Mouse (Mus musculus) CH12.LX (cell line): Measurements from ENCODE around the gene Tmem44.

Experiments
- CTCF ChIP-seq, 2 experiments: IDR thresholded peaks in 1 of 2; conservative IDR thresholded peaks in 1 of 2; 2 replicates each; pipeline ENCODE4 v1.5.1; 2011 to 2012; ENCODE audit warnings: low read depth in 2 of 2, low read length in 2 of 2, improper control_type of control experiment in 1 of 2, inconsistent platforms in 1 of 2, mild to moderate bottlenecking in 1 of 2, moderate library complexity in 1 of 2
- EP300 ChIP-seq: IDR thresholded peaks from 2 replicates; pipeline ENCODE4 v1.6.1; 2011; ENCODE audit warnings: low read length, improper control_type of control experiment
- JUN ChIP-seq: IDR thresholded peaks from 2 replicates; pipeline ENCODE4 v1.6.1; 2011; ENCODE audit warnings: low read depth, mild to moderate bottlenecking, low read length, improper control_type of control experiment, moderate library complexity; ENCODE audit not compliant: insufficient read depth
- MEF2A ChIP-seq: IDR thresholded peaks from 2 replicates; pipeline ENCODE4 v1.6.1; 2014; ENCODE audit warnings: low read depth, mild to moderate bottlenecking, inconsistent platforms, low read length, improper control_type of control experiment, borderline replicate concordance
- MYC ChIP-seq: IDR thresholded peaks from 2 replicates; pipeline ENCODE4 v1.6.1; 2011; ENCODE audit warnings: low read depth, mild to moderate bottlenecking, improper control_type of control experiment, low read length
- POLR2A ChIP-seq: IDR thresholded peaks from 2 replicates; pipeline ENCODE4 v1.6.1; 2011; ENCODE audit warnings: low read depth, mild to moderate bottlenecking, improper control_type of control experiment, low read length
- TCF12 ChIP-seq: IDR thresholded peaks from 2 replicates; pipeline ENCODE4 v1.6.1; 2014; ENCODE audit warnings: low read depth, mild to moderate bottlenecking, inconsistent platforms, low read length, improper control_type of control experiment
- USF1 ChIP-seq: IDR thresholded peaks from 2 replicates; pipeline ENCODE4 v1.6.1; 2014; ENCODE audit warnings: low read depth, mild to moderate bottlenecking, inconsistent platforms, low read length, improper control_type of control experiment

DNA sequence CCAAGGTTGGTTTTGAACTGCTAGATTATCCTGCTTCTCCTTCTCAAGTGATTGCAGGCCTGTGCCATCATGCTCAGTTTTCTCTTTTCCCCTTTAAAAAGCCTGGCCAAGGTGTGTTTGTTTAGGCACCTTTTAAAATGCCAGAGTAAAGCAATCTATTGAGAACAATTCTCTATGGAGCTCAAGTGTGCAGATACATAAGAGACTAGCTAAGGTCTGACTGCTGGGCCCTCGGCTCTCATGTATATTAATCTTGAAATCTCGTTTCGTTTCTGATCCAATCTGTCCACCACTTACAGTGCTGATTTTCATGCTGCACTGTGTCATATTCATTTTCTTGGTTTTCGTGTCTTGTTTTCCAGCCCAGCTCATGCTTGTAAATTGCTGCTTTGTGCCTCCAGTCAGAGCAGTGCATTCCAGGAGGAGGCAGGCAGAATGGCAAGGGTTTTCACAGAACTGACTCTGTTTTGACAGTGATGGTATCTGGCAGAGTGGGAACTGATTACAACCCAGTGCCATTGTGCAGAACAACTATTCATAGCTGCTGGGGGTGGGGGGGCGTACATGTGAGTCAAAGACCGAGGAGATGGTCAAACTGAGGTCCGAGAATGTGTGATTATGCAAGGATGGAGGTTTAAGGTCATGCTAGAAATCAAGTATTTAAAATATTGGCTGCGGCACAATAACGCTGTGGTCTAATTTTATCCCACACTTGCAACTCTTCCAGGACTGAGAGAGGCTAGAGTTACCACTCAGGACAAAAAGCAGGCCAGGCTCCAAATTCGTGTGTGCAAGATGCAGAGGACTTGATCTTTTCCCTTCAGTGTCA is 74.8 kb downstream of the Tmem44 start:
- TF ChIP-seq POLR2A (no peak), CTCF (conservative IDR thresholded peaks at IDR 0.05 in 1 of 2, IDR thresholded peaks at IDR 0.05 in 1 of 2; ENCODE audit: low read depth in 2 of 2, low read length in 2 of 2) (no peak), MEF2A (no peak), MYC (no peak), USF1 (no peak), EP300 (no peak), JUN (no peak), TCF12 (no peak)
